Mouse (Mus musculus): ENCODE measurements around the gene Slc10a1. TPM values are rescaled to one million over a fixed set of nuclear protein-coding genes. Genes with fewer than 3 reads are reported as not detected.

The Slc10a1 gene
- total and polyA plus RNA-seq, 2 experiments, result 508 to 1,387 TPM

GRCm38 (mm10) chr12:80991806-80992205 lies 23.3 kb upstream of the Slc10a1 start:
- TF ChIP-seq CTCF (IDR thresholded peaks at IDR 0.05; ENCODE audit: low read depth, low read length) (no peak), POLR2A (IDR thresholded peaks at IDR 0.05; ENCODE audit: extremely low read depth, insufficient read depth, low read length) (no peak)
- no peak overlapping the region for H3K4me3 ChIP-seq (ENCODE audit: insufficient read depth, low read depth, low read length)
- H3K79me2 ChIP-seq (ENCODE audit: control insufficient read depth, insufficient read depth, low read length), result no peaks in the 10 kb centered on the region
- H3K36me3 ChIP-seq (ENCODE audit: control insufficient read depth, insufficient read depth, low read length), result no peaks in the 10 kb centered on the region
- no peaks in the 10 kb centered on the region for H3K27me3 ChIP-seq (ENCODE audit: control insufficient read depth, insufficient read depth, low read length)
- no peak overlapping the region for H3K9ac ChIP-seq (ENCODE audit: low read depth, low read length)
- no peak for DNase-seq (ENCODE audit: extremely low read depth, low read depth, low spot score)
- no peaks in the 10 kb centered on the region for H3K4me1 ChIP-seq (ENCODE audit: control insufficient read depth, insufficient read depth, low read length)
- no peak overlapping the region for H3K27ac ChIP-seq (replicated peaks; ENCODE audit: insufficient read depth, low read depth, low read length)
- WGBS, result 78% methylated on average over 10 of the region's 10 CpGs

DNA sequence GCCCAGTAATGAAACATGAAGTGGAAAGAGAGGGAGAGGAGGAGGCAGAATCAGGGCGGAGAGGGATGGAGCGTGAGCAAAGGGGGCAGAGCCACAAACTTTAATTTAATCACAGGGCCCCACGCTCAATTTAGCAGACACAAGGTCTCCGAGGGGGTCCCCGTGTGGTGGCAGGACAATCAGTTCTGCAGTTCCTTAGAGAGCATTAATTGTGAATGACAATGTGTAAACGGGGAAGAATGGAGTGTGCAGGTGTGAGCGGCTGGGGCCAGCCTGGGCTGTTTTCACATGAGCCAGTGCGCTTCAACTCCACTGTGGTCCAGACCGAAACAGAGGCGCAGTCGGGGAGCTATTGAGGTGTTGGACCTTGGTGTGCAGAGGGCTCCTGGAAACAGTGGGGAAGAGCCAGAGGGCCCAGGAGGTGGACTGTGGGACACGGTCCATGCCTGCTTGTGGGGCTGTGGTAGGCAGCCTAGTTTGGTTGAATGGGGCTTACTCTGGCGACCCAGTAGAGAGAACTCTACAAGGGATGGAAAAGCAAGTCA lies 22.5 kb upstream of the Slc10a1 start:
- H3K36me3 ChIP-seq (ENCODE audit: control insufficient read depth, insufficient read depth, low read length), result no peaks in the 10 kb centered on the region
- no peak overlapping the region for H3K27ac ChIP-seq (replicated peaks; ENCODE audit: insufficient read depth, low read depth, low read length)
- no peaks in the 10 kb centered on the region for H3K79me2 ChIP-seq (ENCODE audit: control insufficient read depth, insufficient read depth, low read length)
- H3K4me1 ChIP-seq (ENCODE audit: control insufficient read depth, insufficient read depth, low read length), result no peaks in the 10 kb centered on the region
- WGBS, result 94% methylated on average over 13 of the region's 13 CpGs
- no peak for DNase-seq (ENCODE audit: extremely low read depth, low read depth, low spot score)
- no peaks in the 10 kb centered on the region for H3K27me3 ChIP-seq (ENCODE audit: control insufficient read depth, insufficient read depth, low read length)
- no peak overlapping the region for H3K9ac ChIP-seq (ENCODE audit: low read depth, low read length)
- H3K4me3 ChIP-seq (ENCODE audit: insufficient read depth, low read depth, low read length), result no peak overlapping the region
- TF ChIP-seq CTCF (IDR thresholded peaks at IDR 0.05; ENCODE audit: low read depth, low read length) (no peak), POLR2A (IDR thresholded peaks at IDR 0.05; ENCODE audit: extremely low read depth, insufficient read depth, low read length) (no peak)

DNA sequence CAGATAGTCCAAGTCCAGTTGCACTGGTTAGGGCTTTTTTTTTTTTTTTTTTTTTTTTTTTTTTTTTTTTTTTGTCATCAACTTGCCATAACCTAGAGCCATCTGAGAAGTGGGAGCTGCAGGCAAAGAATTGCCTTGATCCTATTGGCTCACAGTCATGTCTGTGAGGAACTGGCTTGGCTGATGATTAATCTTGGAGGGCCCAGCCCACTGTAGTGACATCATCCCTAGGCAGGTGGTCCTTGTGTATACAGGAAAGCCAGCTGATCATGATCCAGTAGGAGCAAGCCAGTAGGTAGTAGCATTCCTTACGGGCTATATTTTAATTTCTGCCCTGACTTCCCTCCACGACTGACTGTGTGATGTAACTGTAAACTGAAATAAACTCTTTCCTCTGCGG lies 19.8 kb upstream of the Slc10a1 start:
- WGBS, result 89% methylated on average over 3 of the region's 3 CpGs
- no peak for TF ChIP-seq CTCF (IDR thresholded peaks at IDR 0.05; ENCODE audit: low read depth, low read length)
- TF ChIP-seq POLR2A (IDR thresholded peaks at IDR 0.05; ENCODE audit: extremely low read depth, insufficient read depth, low read length), result no peak

DNA sequence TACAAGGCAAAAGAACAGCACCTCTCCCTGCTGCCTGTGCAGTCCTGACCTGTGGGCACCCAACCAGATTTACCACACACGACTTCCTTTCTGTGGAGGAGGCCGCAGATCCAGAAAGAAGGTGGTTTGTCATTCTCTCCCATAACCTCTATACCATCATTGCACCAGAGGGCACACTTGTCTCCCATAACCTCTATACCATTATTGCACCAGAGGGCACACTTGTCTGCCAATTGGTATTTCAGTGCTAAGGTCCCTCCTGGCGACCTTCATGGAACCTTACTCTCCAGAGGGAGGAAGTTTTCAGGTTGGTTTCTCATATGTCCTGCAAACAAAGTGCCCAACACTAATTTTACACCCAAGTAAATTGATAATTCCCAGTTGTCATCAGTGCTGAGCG lies 18.1 kb upstream of the Slc10a1 start:
- Histone ChIP-seq H3K79me2 (ENCODE audit: control insufficient read depth, insufficient read depth, low read length) (no peaks in the 10 kb centered on the region), H3K4me1 (ENCODE audit: control insufficient read depth, insufficient read depth, low read length) (no peaks in the 10 kb centered on the region), H3K27me3 (ENCODE audit: control insufficient read depth, insufficient read depth, low read length) (no peaks in the 10 kb centered on the region), H3K4me3 (ENCODE audit: insufficient read depth, low read depth, low read length) (no peak overlapping the region), H3K36me3 (ENCODE audit: control insufficient read depth, insufficient read depth, low read length) (no peaks in the 10 kb centered on the region), H3K9ac (ENCODE audit: low read depth, low read length) (no peak overlapping the region), H3K27ac (replicated peaks; ENCODE audit: insufficient read depth, low read depth, low read length) (no peak overlapping the region)
- no peak for TF ChIP-seq POLR2A (IDR thresholded peaks at IDR 0.05; ENCODE audit: extremely low read depth, insufficient read depth, low read length)
- TF ChIP-seq CTCF (IDR thresholded peaks at IDR 0.05; ENCODE audit: low read depth, low read length), result no peak
- WGBS, result 83% methylated on average over 4 of the region's 4 CpGs
- DNase-seq (ENCODE audit: extremely low read depth, low read depth, low spot score), result no peak

More for the DNA sequence above, 19.8 kb upstream of the Slc10a1 start:
- Histone ChIP-seq H3K4me1 (ENCODE audit: control insufficient read depth, insufficient read depth, low read length) (no peaks in the 10 kb centered on the region), H3K9ac (ENCODE audit: low read depth, low read length) (no peak overlapping the region), H3K36me3 (ENCODE audit: control insufficient read depth, insufficient read depth, low read length) (no peaks in the 10 kb centered on the region), H3K27ac (replicated peaks; ENCODE audit: insufficient read depth, low read depth, low read length) (no peak overlapping the region), H3K27me3 (ENCODE audit: control insufficient read depth, insufficient read depth, low read length) (no peaks in the 10 kb centered on the region), H3K4me3 (ENCODE audit: insufficient read depth, low read depth, low read length) (no peak overlapping the region), H3K79me2 (ENCODE audit: control insufficient read depth, insufficient read depth, low read length) (no peaks in the 10 kb centered on the region)
- no peak for DNase-seq (ENCODE audit: extremely low read depth, low read depth, low spot score)

- H3K9ac ChIP-seq (ENCODE audit: low read depth, low read length), result no peak overlapping the region
- no peaks in the 10 kb centered on the region for H3K4me1 ChIP-seq (ENCODE audit: control insufficient read depth, insufficient read depth, low read length)
- no peak overlapping the region for H3K4me3 ChIP-seq (ENCODE audit: insufficient read depth, low read depth, low read length)
- no peak overlapping the region for H3K27ac ChIP-seq (replicated peaks; ENCODE audit: insufficient read depth, low read depth, low read length)
- no peak for DNase-seq (ENCODE audit: extremely low read depth, low read depth, low spot score)
- 48% methylated on average over 9 of the region's 9 CpGs for WGBS
- no peaks in the 10 kb centered on the region for H3K27me3 ChIP-seq (ENCODE audit: control insufficient read depth, insufficient read depth, low read length)
- no peaks in the 10 kb centered on the region for H3K79me2 ChIP-seq (ENCODE audit: control insufficient read depth, insufficient read depth, low read length)
- H3K36me3 ChIP-seq (ENCODE audit: control insufficient read depth, insufficient read depth, low read length), result no peaks in the 10 kb centered on the region
- TF ChIP-seq POLR2A (IDR thresholded peaks at IDR 0.05; ENCODE audit: extremely low read depth, insufficient read depth, low read length), result no peak
- no peak for TF ChIP-seq CTCF (IDR thresholded peaks at IDR 0.05; ENCODE audit: low read depth, low read length)
Measured at GRCm38 (mm10) chr12:80983695-80984094, 15.2 kb upstream of the Slc10a1 start.

- no peak overlapping the region for H3K9ac ChIP-seq (ENCODE audit: low read depth, low read length)
- no peaks in the 10 kb centered on the region for H3K27me3 ChIP-seq (ENCODE audit: control insufficient read depth, insufficient read depth, low read length)
- no peaks in the 10 kb centered on the region for H3K4me1 ChIP-seq (ENCODE audit: control insufficient read depth, insufficient read depth, low read length)
- WGBS, result 0% methylated on average over 7 of the region's 7 CpGs
- no peaks in the 10 kb centered on the region for H3K79me2 ChIP-seq (ENCODE audit: control insufficient read depth, insufficient read depth, low read length)
- H3K36me3 ChIP-seq (ENCODE audit: control insufficient read depth, insufficient read depth, low read length), result no peaks in the 10 kb centered on the region
- peak; percentile 94 for TF ChIP-seq CTCF (IDR thresholded peaks at IDR 0.05; ENCODE audit: low read depth, low read length)
- no peak for TF ChIP-seq POLR2A (IDR thresholded peaks at IDR 0.05; ENCODE audit: extremely low read depth, insufficient read depth, low read length)
- H3K27ac ChIP-seq (replicated peaks; ENCODE audit: insufficient read depth, low read depth, low read length), result no peak overlapping the region
- no peak for DNase-seq (ENCODE audit: extremely low read depth, low read depth, low spot score)
- H3K4me3 ChIP-seq (ENCODE audit: insufficient read depth, low read depth, low read length), result no peak overlapping the region
Measured at GRCm38 (mm10) chr12:80982326-80982725, 13.8 kb upstream of the Slc10a1 start.

Data from liver, adult 2 months (tissue).